Comparison of ENCODE assay signal across 1 mouse cellular context in the genomic region with DNA sequence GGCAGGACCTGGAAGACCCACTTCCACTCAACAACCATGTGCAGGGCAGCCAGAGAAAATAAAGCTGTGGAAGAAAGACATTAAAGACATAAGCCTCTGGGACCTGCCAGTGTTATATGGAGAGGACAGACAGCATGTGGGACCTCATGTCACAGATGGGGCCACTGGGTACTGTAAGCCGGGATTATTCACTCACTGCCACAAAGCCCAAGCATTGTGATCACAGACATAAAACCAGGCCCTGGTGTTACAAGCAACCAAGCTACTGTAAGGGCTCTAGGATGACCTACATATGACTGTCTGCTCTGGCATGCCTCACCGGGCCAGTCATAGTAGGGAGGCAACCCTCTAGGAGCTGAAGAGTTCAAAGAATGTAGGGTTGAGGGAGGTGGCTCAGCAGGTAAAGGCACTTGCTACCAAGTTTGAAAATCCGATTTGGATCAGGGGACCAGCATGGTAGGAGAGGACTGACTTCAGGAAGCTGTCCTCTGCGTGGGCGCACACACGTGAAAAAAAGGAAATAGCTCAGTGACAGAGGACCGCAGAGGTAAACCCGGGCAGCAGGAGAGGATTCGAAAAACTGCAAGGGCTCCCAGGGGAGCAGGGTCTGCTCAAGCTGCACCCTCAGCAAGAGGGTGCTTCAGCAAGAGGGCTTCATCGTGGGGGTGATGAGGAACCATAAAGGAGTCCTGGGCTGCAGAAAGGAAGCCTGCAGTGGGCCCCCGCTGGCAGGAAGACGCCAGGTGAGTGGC.
TF ChIP-seq lines count a peak whose summit lies in the region.

No protein-coding gene starts in this region.

TF ChIP-seq in CH12.LX, 34 proteins besides CTCF, POLR2A, EP300 and RAD21:
- no peak for TF ChIP-seq TCF12 (IDR thresholded peaks at IDR 0.05; ENCODE audit: low read depth, low read length)
- TF ChIP-seq RCOR1 (conservative IDR thresholded peaks at IDR 0.05; ENCODE audit: low read depth, low read length), result no peak
- peak; percentile 59 for TF ChIP-seq MAX (IDR thresholded peaks at IDR 0.05; ENCODE audit: low read length)
- peak; percentile 61; the same call in 1 of the 2 replicates for TF ChIP-seq SIN3A (IDR thresholded peaks at IDR 0.05; ENCODE audit: low read length)
- TF ChIP-seq CHD2 (IDR thresholded peaks at IDR 0.05; ENCODE audit: low read length), result no peak
- TF ChIP-seq CHD1 (IDR thresholded peaks at IDR 0.05; ENCODE audit: low read depth, low read length), result no peak
- no peak for TF ChIP-seq GABPA (IDR thresholded peaks at IDR 0.05; ENCODE audit: insufficient replicate concordance, low read depth, low read length)
- no peak for TF ChIP-seq PAX5 (IDR thresholded peaks at IDR 0.05; ENCODE audit: low read length)
- no peak for TF ChIP-seq NELFE (IDR thresholded peaks at IDR 0.05; ENCODE audit: low read depth, low read length)
- no peak for TF ChIP-seq KAT2A (IDR thresholded peaks at IDR 0.05; ENCODE audit: insufficient replicate concordance, low read length)
- peak; percentile 75 for TF ChIP-seq BHLHE40 (IDR thresholded peaks at IDR 0.05; ENCODE audit: low read depth, low read length)
- TF ChIP-seq IRF4 (IDR thresholded peaks at IDR 0.05; ENCODE audit: low read depth, low read length), result no peak
- peak; percentile 62; the same call in 1 of the 2 replicates for TF ChIP-seq MXI1 (IDR thresholded peaks at IDR 0.05; ENCODE audit: low read depth, low read length)
- no peak for TF ChIP-seq JUN (IDR thresholded peaks at IDR 0.05; ENCODE audit: insufficient read depth, low read depth, low read length)
- no peak for TF ChIP-seq MAFK (IDR thresholded peaks at IDR 0.05; ENCODE audit: insufficient replicate concordance, low read length)
- no peak for TF ChIP-seq MYC (IDR thresholded peaks at IDR 0.05; ENCODE audit: low read depth, low read length)
- no peak for TF ChIP-seq UBTF (IDR thresholded peaks at IDR 0.05; ENCODE audit: low read depth, low read length)
